Mouse (Mus musculus): ENCODE data around the gene Prr5l. TPM values are rescaled to one million over a fixed set of nuclear protein-coding genes. Genes with fewer than 3 reads are reported as not detected.

The Prr5l gene
- total RNA-seq (2014; fragmentation: Nextera tagmentation) (not detected in 2 replicates), total RNA-seq (2017) (under 0.01 and 0.05 TPM in 2 replicates), polyA plus RNA-seq (2012) (not detected in 2 replicates)

- ATAC-seq (ENCODE audit: extremely low read depth, insufficient number of reproducible peaks, low FRiP score, poor library complexity, severe bottlenecking), result no peak
- TF ChIP-seq CTCF (IDR thresholded peaks at IDR 0.05; ENCODE audit: low read depth, low read length) (no peak), GATA1 (IDR thresholded peaks at IDR 0.05; ENCODE audit: borderline replicate concordance, low read length) (no peak), POLR2AphosphoS5 (IDR thresholded peaks at IDR 0.05; ENCODE audit: insufficient replicate concordance, low read depth, low read length) (no peak), GATA2 (IDR thresholded peaks at IDR 0.05; ENCODE audit: borderline replicate concordance, low read depth, low read length) (no peak), TAL1 (conservative IDR thresholded peaks at IDR 0.05; ENCODE audit: low read depth, low read length) (no peak)
- DNase-seq (ENCODE audit: low spot score), result no peak
- peaks cover 8% of the 10 kb centered on the region for H3K27me3 ChIP-seq (ENCODE audit: insufficient read depth, low read length)
- H3K4me1 ChIP-seq (ENCODE audit: insufficient read depth, low read depth, low read length), result peaks cover 19% of the 10 kb centered on the region
- H3K4me3 ChIP-seq (ENCODE audit: low read depth, low read length), result no peak within 1 kb of the TSS
- H3K9me3 ChIP-seq (replicated peaks), result no peaks in the 10 kb centered on the region
- no peaks in the 10 kb centered on the region for H3K36me3 ChIP-seq (replicated peaks)
Measured at GRCm38 (mm10) chr2:101882998-101883397, at the start of gene Prr5l. Prr5l (minus strand) TSS chr2:101883027.

- no peak for ATAC-seq (ENCODE audit: extremely low read depth, insufficient number of reproducible peaks, low FRiP score, poor library complexity, severe bottlenecking)
- Histone ChIP-seq H3K36me3 (replicated peaks) (no peaks in the 10 kb centered on the region), H3K27me3 (ENCODE audit: insufficient read depth, low read length) (peaks cover 4% of the 10 kb centered on the region), H3K4me3 (ENCODE audit: low read depth, low read length) (no peak overlapping the region), H3K9me3 (replicated peaks) (no peaks in the 10 kb centered on the region), H3K4me1 (ENCODE audit: insufficient read depth, low read depth, low read length) (no peaks in the 10 kb centered on the region)
- DNase-seq (ENCODE audit: low spot score), result no peak
- TF ChIP-seq TAL1 (conservative IDR thresholded peaks at IDR 0.05; ENCODE audit: low read depth, low read length) (no peak), CTCF (IDR thresholded peaks at IDR 0.05; ENCODE audit: low read depth, low read length) (no peak), GATA2 (IDR thresholded peaks at IDR 0.05; ENCODE audit: borderline replicate concordance, low read depth, low read length) (no peak), POLR2AphosphoS5 (IDR thresholded peaks at IDR 0.05; ENCODE audit: insufficient replicate concordance, low read depth, low read length) (no peak), GATA1 (IDR thresholded peaks at IDR 0.05; ENCODE audit: borderline replicate concordance, low read length) (no peak)
Measured at GRCm38 (mm10) chr2:101932169-101932936, 49.5 kb upstream of the Prr5l start.

- Histone ChIP-seq H3K36me3 (replicated peaks) (no peaks in the 10 kb centered on the region), H3K9me3 (replicated peaks) (no peaks in the 10 kb centered on the region), H3K4me3 (ENCODE audit: low read depth, low read length) (no peak overlapping the region), H3K27me3 (ENCODE audit: insufficient read depth, low read length) (peaks cover 4% of the 10 kb centered on the region; the same call in 1 of the 2 replicates), H3K4me1 (ENCODE audit: insufficient read depth, low read depth, low read length) (no peaks in the 10 kb centered on the region)
- no peak for ATAC-seq (ENCODE audit: extremely low read depth, insufficient number of reproducible peaks, low FRiP score, poor library complexity, severe bottlenecking)
- TF ChIP-seq CTCF (IDR thresholded peaks at IDR 0.05; ENCODE audit: low read depth, low read length) (no peak), GATA1 (IDR thresholded peaks at IDR 0.05; ENCODE audit: borderline replicate concordance, low read length) (no peak), POLR2AphosphoS5 (IDR thresholded peaks at IDR 0.05; ENCODE audit: insufficient replicate concordance, low read depth, low read length) (no peak)
- DNase-seq (ENCODE audit: low spot score), result no peak
Measured at GRCm38 (mm10) chr2:101925591-101926188, 42.9 kb upstream of the Prr5l start.

GRCm38 (mm10) chr2:101925183-101925582, 42.4 kb upstream of the Prr5l start:
- no peak for DNase-seq (ENCODE audit: low spot score)
- Histone ChIP-seq H3K27me3 (ENCODE audit: insufficient read depth, low read length) (peaks cover 4% of the 10 kb centered on the region; the same call in 1 of the 2 replicates), H3K4me3 (ENCODE audit: low read depth, low read length) (no peak overlapping the region), H3K9me3 (replicated peaks) (no peaks in the 10 kb centered on the region), H3K36me3 (replicated peaks) (no peaks in the 10 kb centered on the region), H3K4me1 (ENCODE audit: insufficient read depth, low read depth, low read length) (no peaks in the 10 kb centered on the region)
- TF ChIP-seq TAL1 (conservative IDR thresholded peaks at IDR 0.05; ENCODE audit: low read depth, low read length) (no peak), POLR2AphosphoS5 (IDR thresholded peaks at IDR 0.05; ENCODE audit: insufficient replicate concordance, low read depth, low read length) (no peak), CTCF (IDR thresholded peaks at IDR 0.05; ENCODE audit: low read depth, low read length) (no peak), GATA1 (IDR thresholded peaks at IDR 0.05; ENCODE audit: borderline replicate concordance, low read length) (no peak), GATA2 (IDR thresholded peaks at IDR 0.05; ENCODE audit: borderline replicate concordance, low read depth, low read length) (no peak)
- ATAC-seq (ENCODE audit: extremely low read depth, insufficient number of reproducible peaks, low FRiP score, poor library complexity, severe bottlenecking), result no peak

- DNase-seq (ENCODE audit: low spot score) (no peak), ATAC-seq (ENCODE audit: extremely low read depth, insufficient number of reproducible peaks, low FRiP score, poor library complexity, severe bottlenecking) (no peak)
- Histone ChIP-seq H3K4me3 (ENCODE audit: low read depth, low read length) (no peak overlapping the region), H3K9me3 (replicated peaks) (no peaks in the 10 kb centered on the region), H3K36me3 (replicated peaks) (no peaks in the 10 kb centered on the region), H3K27me3 (ENCODE audit: insufficient read depth, low read length) (peaks cover 2% of the 10 kb centered on the region), H3K4me1 (ENCODE audit: insufficient read depth, low read depth, low read length) (no peaks in the 10 kb centered on the region)
- TF ChIP-seq TAL1 (conservative IDR thresholded peaks at IDR 0.05; ENCODE audit: low read depth, low read length) (no peak), POLR2AphosphoS5 (IDR thresholded peaks at IDR 0.05; ENCODE audit: insufficient replicate concordance, low read depth, low read length) (no peak), GATA2 (IDR thresholded peaks at IDR 0.05; ENCODE audit: borderline replicate concordance, low read depth, low read length) (no peak), GATA1 (IDR thresholded peaks at IDR 0.05; ENCODE audit: borderline replicate concordance, low read length) (no peak)
Measured at GRCm38 (mm10) chr2:101923181-101923580, 40.4 kb upstream of the Prr5l start.

- H3K36me3 ChIP-seq (replicated peaks), result no peaks in the 10 kb centered on the region
- no peak for ATAC-seq (ENCODE audit: extremely low read depth, insufficient number of reproducible peaks, low FRiP score, poor library complexity, severe bottlenecking)
- TF ChIP-seq GATA1 (IDR thresholded peaks at IDR 0.05; ENCODE audit: borderline replicate concordance, low read length) (no peak), POLR2AphosphoS5 (IDR thresholded peaks at IDR 0.05; ENCODE audit: insufficient replicate concordance, low read depth, low read length) (no peak), TAL1 (conservative IDR thresholded peaks at IDR 0.05; ENCODE audit: low read depth, low read length) (no peak), GATA2 (IDR thresholded peaks at IDR 0.05; ENCODE audit: borderline replicate concordance, low read depth, low read length) (no peak), CTCF (IDR thresholded peaks at IDR 0.05; ENCODE audit: low read depth, low read length) (no peak)
- H3K27me3 ChIP-seq (ENCODE audit: insufficient read depth, low read length), result no peaks in the 10 kb centered on the region; the same call in 1 of the 2 replicates
- H3K4me3 ChIP-seq (ENCODE audit: low read depth, low read length), result no peak overlapping the region
- no peaks in the 10 kb centered on the region for H3K4me1 ChIP-seq (ENCODE audit: insufficient read depth, low read depth, low read length)
- no peaks in the 10 kb centered on the region for H3K9me3 ChIP-seq (replicated peaks)
- no peak for DNase-seq (ENCODE audit: low spot score)
Measured at GRCm38 (mm10) chr2:101922302-101922701, 39.5 kb upstream of the Prr5l start.
